30 mouse cellular contexts compared by ENCODE assay signal in genomic region chr7:109532691-109533090, GRCm38 (mm10). TPM values are rescaled to one million over a fixed set of nuclear protein-coding genes. Genes with fewer than 3 reads are reported as not detected.
DNase-seq lines count a peak whose midpoint lies in the region; ATAC-seq and TF ChIP-seq lines count a peak whose summit lies in the region.
"Had no signal": no experiment of that assay in that cellular context is flagged by ENCODE, and none has a peak within 500 bp of the region (broad histone marks: within the 10 kb centered on the region; RNA-seq: fewer than 3 reads in every experiment).

No protein-coding gene starts in this region.

- H3K9me3 ChIP-seq in intestine, embryonic 15.5 days = no peaks in the 10 kb centered on the region
- no peaks in the 10 kb centered on the region for H3K9me3 ChIP-seq in intestine, embryonic 16.5 days (ENCODE audit: control insufficient read depth, low read length)
- no peaks in the 10 kb centered on the region for H3K9me3 ChIP-seq in lung, embryonic 15.5 days
- H3K9me3 ChIP-seq: embryonic facial prominence, embryonic 10.5 days; embryonic facial prominence, embryonic 15.5 days; forebrain, embryonic 13.5 days; limb, embryonic 10.5 days; limb, embryonic 15.5 days; midbrain, embryonic 13.5 days had no signal

- TF ChIP-seq POLR2A in lung, adult 2 months (IDR thresholded peaks at IDR 0.05; ENCODE audit: borderline replicate concordance, extremely low read depth, low read depth, low read length) = no peak
- TF ChIP-seq POLR2A in myocyte (IDR thresholded peaks at IDR 0.05; ENCODE audit: insufficient read length, low read depth) = no peak

- no peak overlapping the region for H3ac ChIP-seq in myocyte (ENCODE audit: control insufficient read depth, insufficient read length)

- H3K4me2 ChIP-seq in intestine, embryonic 15.5 days (replicated peaks) = no peak overlapping the region
- no peak overlapping the region for H3K4me2 ChIP-seq in intestine, embryonic 16.5 days (ENCODE audit: low read depth, low read length)
- no peak overlapping the region for H3K4me2 ChIP-seq in lung, embryonic 15.5 days
- H3K4me2 ChIP-seq in myocyte (ENCODE audit: low read depth) = no peak overlapping the region
- H3K4me2 ChIP-seq: embryonic facial prominence, embryonic 15.5 days; forebrain, embryonic 13.5 days; heart, embryonic 11.5 days; hindbrain, embryonic 14.5 days; limb, embryonic 15.5 days; lung, embryonic 14.5 days; midbrain, embryonic 13.5 days had no signal

- peaks cover 2% of the 10 kb centered on the region; the same call in 1 of the 2 replicates for H3K4me1 ChIP-seq in intestine, embryonic 15.5 days (replicated peaks)
- H3K4me1 ChIP-seq in intestine, embryonic 16.5 days (ENCODE audit: control insufficient read depth, insufficient read depth, low read length) = peaks cover 4% of the 10 kb centered on the region; the same call in 1 of the 2 replicates
- peaks cover 26% of the 10 kb centered on the region; the same call in 1 of the 2 replicates for H3K4me1 ChIP-seq in lung, embryonic 15.5 days
- H3K4me1 ChIP-seq in lung, adult 2 months (ENCODE audit: control insufficient read depth, insufficient read depth, low read length) = peaks cover 19% of the 10 kb centered on the region
- H3K4me1 ChIP-seq: embryonic facial prominence, embryonic 10.5 days; limb, embryonic 10.5 days had no signal

- H3K27ac ChIP-seq in intestine, embryonic 15.5 days = 0 out of 2 replicates have a peak overlapping the region, but pooled peaks have one; percentile 9
- H3K27ac ChIP-seq in intestine, embryonic 16.5 days (ENCODE audit: low read length) = no peak overlapping the region
- peak overlapping the region; percentile 35; the same call in 1 of the 2 replicates for H3K27ac ChIP-seq in lung, embryonic 15.5 days
- H3K27ac ChIP-seq: embryonic facial prominence, embryonic 10.5 days; embryonic facial prominence, embryonic 15.5 days; forebrain, embryonic 13.5 days; hindbrain, embryonic 14.5 days; limb, embryonic 10.5 days; limb, embryonic 15.5 days; liver, embryonic 14.5 days; midbrain, embryonic 13.5 days had no signal

- H3K36me3 ChIP-seq in intestine, embryonic 15.5 days = peaks cover 46% of the 10 kb centered on the region
- H3K36me3 ChIP-seq in intestine, embryonic 16.5 days (ENCODE audit: control insufficient read depth, insufficient read depth, low read length) = peaks cover 12% of the 10 kb centered on the region
- H3K36me3 ChIP-seq in lung, embryonic 15.5 days = peaks cover 69% of the 10 kb centered on the region
- H3K36me3 ChIP-seq in myocyte (ENCODE audit: control insufficient read depth, insufficient read depth) = peaks cover 20% of the 10 kb centered on the region

- WGBS in intestine, embryonic 15.5 days = 69% methylated on average over 3 of the region's 3 CpGs
- 65% methylated on average over 3 of the region's 3 CpGs for WGBS in intestine, embryonic 16.5 days
- 54% methylated on average over 3 of the region's 3 CpGs for WGBS in lung, embryonic 15.5 days
- WGBS in lung, adult 2 months = 39% methylated on average over 3 of the region's 3 CpGs

- no peak overlapping the region for H3K4me3 ChIP-seq in intestine, embryonic 15.5 days (replicated peaks)
- H3K4me3 ChIP-seq in intestine, embryonic 16.5 days (ENCODE audit: low read length) = no peak overlapping the region
- H3K4me3 ChIP-seq in lung, embryonic 15.5 days = no peak overlapping the region
- no peak overlapping the region for H3K4me3 ChIP-seq in lung, adult 2 months (replicated peaks; ENCODE audit: extremely low read depth, low read depth, low read length)
- no peak overlapping the region for H3K4me3 ChIP-seq in myocyte
- H3K4me3 ChIP-seq: embryonic facial prominence, embryonic 10.5 days; embryonic facial prominence, embryonic 15.5 days; forebrain, embryonic 13.5 days; limb, embryonic 10.5 days; limb, embryonic 15.5 days; midbrain, embryonic 13.5 days had no signal

- H3K27me3 ChIP-seq in intestine, embryonic 15.5 days (replicated peaks) = no peaks in the 10 kb centered on the region
- no peaks in the 10 kb centered on the region for H3K27me3 ChIP-seq in intestine, embryonic 16.5 days (replicated peaks; ENCODE audit: control insufficient read depth, insufficient read depth, low read length)
- H3K27me3 ChIP-seq in lung, embryonic 15.5 days = no peaks in the 10 kb centered on the region
- H3K27me3 ChIP-seq in myocyte (ENCODE audit: control insufficient read depth, insufficient read depth, insufficient read length) = no peaks in the 10 kb centered on the region
- H3K27me3 ChIP-seq: CH12.LX; embryonic facial prominence, embryonic 15.5 days; forebrain, embryonic 13.5 days; limb, embryonic 15.5 days; midbrain, embryonic 13.5 days had no signal

- ATAC-seq in frontal cortex, adult (ENCODE audit: low TSS enrichment) = peak; percentile 72
- ATAC-seq in intestine, embryonic 15.5 days = no peak
- ATAC-seq in intestine, embryonic 16.5 days = no peak
- ATAC-seq in lung, embryonic 15.5 days (ENCODE audit: borderline replicate concordance, extremely low read depth, low FRiP score, low TSS enrichment) = no peak
- ATAC-seq: activated CD4-positive, CD25-positive, alpha-beta regulatory T cell, adult 4 months; forebrain, embryonic 13.5 days; midbrain, embryonic 13.5 days had no signal

- DNase-seq in frontal cortex, postnatal 14 days (ENCODE audit: low spot score in 2 of 2) = no peak
- no peak for DNase-seq in lung, adult 2 months
- no peak for DNase-seq in layer of hippocampus, adult 9-11 months
- DNase-seq: adrenal gland, adult 2 months; adrenal gland, postnatal 36 days; cerebellum, adult 8-10 months; cerebellum, postnatal 25 days; gastrocnemius, postnatal 10 days; kidney, adult 18-20 months; kidney, postnatal 4 days; lung, embryonic 14.5 days; lung, postnatal 4 days had no signal

- no peaks in the 10 kb centered on the region for H3K79me2 ChIP-seq in myocyte (ENCODE audit: control insufficient read depth, insufficient read depth)

- no peak for TF ChIP-seq CTCF in lung, adult 2 months (IDR thresholded peaks at IDR 0.05; ENCODE audit: insufficient read depth, low read length)

- no peak overlapping the region for H3K9ac ChIP-seq in intestine, embryonic 15.5 days
- no peak overlapping the region for H3K9ac ChIP-seq in intestine, embryonic 16.5 days (ENCODE audit: low read depth, low read length)
- H3K9ac ChIP-seq in lung, embryonic 15.5 days = 0 out of 2 replicates have a peak overlapping the region, but pooled peaks have one; percentile 4
- H3K9ac ChIP-seq: embryonic facial prominence, embryonic 15.5 days; forebrain, embryonic 13.5 days; hindbrain, embryonic 14.5 days; limb, embryonic 15.5 days; liver, embryonic 14.5 days; lung, embryonic 14.5 days; midbrain, embryonic 13.5 days had no signal

TF ChIP-seq in myocyte, 11 proteins besides CTCF, POLR2A, EP300 and RAD21:
- no peak for TF ChIP-seq CEBPB (IDR thresholded peaks at IDR 0.05; ENCODE audit: insufficient read depth, poor library complexity, severe bottlenecking)
- peak in 2 of 3 experiments; percentile 64 to 83 for TF ChIP-seq MYOD1 (IDR thresholded peaks at IDR 0.05; ENCODE audit: control insufficient read depth in 1 of 3, insufficient read length in 2 of 3, low read depth in 2 of 3)
- no peak for TF ChIP-seq POLR2AphosphoS2 (IDR thresholded peaks at IDR 0.05; ENCODE audit: insufficient read length, low read depth)
- TF ChIP-seq MYOG (IDR thresholded peaks at IDR 0.05; ENCODE audit: control insufficient read depth in 1 of 3, insufficient read depth in 1 of 3, insufficient read length in 2 of 3, low read depth in 2 of 3) = peak in 2 of 3 experiments; percentile 69 to 80
- no peak for TF ChIP-seq REST (IDR thresholded peaks at IDR 0.05; ENCODE audit: insufficient read depth, insufficient read length)
- no peak for TF ChIP-seq SRF (IDR thresholded peaks at IDR 0.05; ENCODE audit: control insufficient read depth, insufficient read length, low read depth)

RNA-seq across cellular contexts. Expression of gene Rpl27a, which starts 13.7 kb away (rescaled TPM):
- 138 and 145 TPM in 2 replicates for polyA plus RNA-seq in intestine, embryonic 15.5 days (2015; fragmentation: Nextera tagmentation; extraction: Ambion mirVana)
- polyA plus RNA-seq in intestine, embryonic 16.5 days (2015; fragmentation: Nextera tagmentation; extraction: Ambion mirVana) = 115 and 131 TPM in 2 replicates
- polyA plus RNA-seq in lung, embryonic 15.5 days (2015; fragmentation: Nextera tagmentation; extraction: Ambion mirVana) = 136 and 146 TPM in 2 replicates
- polyA plus RNA-seq in lung, adult 2 months (2012; rRNA removed) = 208 and 282 TPM in 2 replicates
- 1,271 TPM for polyA plus RNA-seq in myocyte (2012; fragmentation: generic; extraction: Trizol)

RNA-seq across cellular contexts. Expression of gene Trim66, which starts 24.8 kb away (rescaled TPM):
- 0.01 TPM in 2 replicates for polyA plus RNA-seq in intestine, embryonic 15.5 days (2015; fragmentation: Nextera tagmentation; extraction: Ambion mirVana)
- 0.01 TPM in 1 of 2 replicates, not detected in the other for polyA plus RNA-seq in intestine, embryonic 16.5 days (2015; fragmentation: Nextera tagmentation; extraction: Ambion mirVana)
- polyA plus RNA-seq in lung, embryonic 15.5 days (2015; fragmentation: Nextera tagmentation; extraction: Ambion mirVana) = 0.02 and 0.03 TPM in 2 replicates
- 0.08 and 0.09 TPM in 2 replicates for polyA plus RNA-seq in lung, adult 2 months (2012; rRNA removed)
- 0.55 TPM for polyA plus RNA-seq in myocyte (2012; fragmentation: generic; extraction: Trizol)
- polyA plus RNA-seq: activated CD4-positive, CD25-positive, alpha-beta regulatory T cell, adult 4 months; heart, postnatal 0 days; kidney, embryonic 16.5 days had no signal
